Mouse (Mus musculus) gastrocnemius, postnatal 4 days (tissue): ENCODE data around the gene Catip. TPM values are rescaled to one million over a fixed set of nuclear protein-coding genes. Genes with fewer than 3 reads are reported as not detected.

ENCODE experiments used
- DNase-seq, 2 experiments: peaks; one replicate each; pipeline ENCODE4 v3.0.0; 2021 to 2022; ENCODE audit warnings: low spot score in 2 of 2, mixed read lengths in 2 of 2
- microRNA-seq: library from miRNA; unstranded; fragments of <30 nt; microRNA quantifications from one replicate; pipeline ENCODE4 v1.2.0, GENCODE M21; 2021
- total RNA-seq, 2 experiments: library from RNA; stranded (reverse); gene quantifications; 2 replicates each; pipeline ENCODE4 v1.2.3; 2021

The Catip gene
- total RNA-seq, 2 experiments from 2014 or later = 0.23 to 0.25 TPM

DNA sequence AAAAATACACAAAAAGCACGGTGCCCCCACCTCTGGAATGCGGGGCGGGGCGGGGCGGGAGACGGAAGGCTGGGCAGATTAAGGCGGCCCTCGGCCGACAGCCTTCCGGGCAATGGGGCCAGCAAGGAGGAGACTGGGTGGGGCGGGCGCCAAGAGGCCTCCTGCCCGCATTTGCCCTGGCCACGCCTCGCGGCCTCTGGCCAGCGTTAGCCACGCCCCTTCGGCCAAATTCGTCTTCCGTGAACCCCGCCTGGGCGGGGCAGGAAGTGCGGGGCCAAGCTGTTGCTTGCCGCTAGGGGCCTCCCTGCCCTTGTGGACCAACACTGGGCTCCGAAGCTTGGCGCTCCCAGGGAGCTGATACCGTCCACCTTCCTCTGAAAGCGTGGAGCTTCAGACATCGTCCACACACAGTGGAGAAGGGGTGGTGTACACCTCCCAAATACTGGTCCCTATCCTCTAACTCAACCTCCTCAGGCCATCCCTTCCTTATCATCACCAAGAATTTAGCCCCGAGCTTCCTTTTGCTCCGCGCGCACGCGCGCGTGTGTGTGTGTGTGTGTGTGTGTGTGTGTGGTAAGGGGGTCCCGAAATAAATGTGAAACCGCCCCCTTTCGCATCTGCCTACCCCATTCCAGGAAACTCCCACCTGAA, 35.5 kb downstream of the Catip start:
- peak; percentile 98 to 99 for DNase-seq

DNA sequence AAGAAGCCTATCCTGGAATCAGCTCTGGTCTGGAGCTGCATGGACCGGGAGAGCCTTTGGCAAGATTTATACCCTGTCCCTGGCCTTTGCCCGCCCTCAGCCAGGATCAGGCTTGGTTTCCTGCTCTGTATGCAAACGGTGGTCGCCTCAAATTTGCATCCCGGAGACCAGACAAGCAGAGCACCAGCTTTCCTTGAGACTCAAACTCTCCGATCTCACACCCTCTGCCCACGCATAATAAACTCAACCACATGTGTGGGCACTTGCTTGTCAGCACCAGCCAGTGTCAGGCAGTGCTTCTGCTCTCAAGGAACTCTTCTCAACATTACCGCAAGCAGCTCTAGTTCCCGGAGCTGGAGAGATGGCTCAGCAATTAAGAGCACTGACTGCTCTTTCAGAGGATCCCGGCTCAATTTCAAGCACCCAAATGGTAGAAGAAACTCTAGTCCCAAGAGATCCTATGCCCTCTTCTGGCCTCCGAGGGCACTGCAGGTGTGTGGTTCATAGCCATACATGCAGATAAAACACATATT, 36.1 kb downstream of the Catip start:
- peak in 1 of 2 experiments; percentile 57 for DNase-seq

DNA sequence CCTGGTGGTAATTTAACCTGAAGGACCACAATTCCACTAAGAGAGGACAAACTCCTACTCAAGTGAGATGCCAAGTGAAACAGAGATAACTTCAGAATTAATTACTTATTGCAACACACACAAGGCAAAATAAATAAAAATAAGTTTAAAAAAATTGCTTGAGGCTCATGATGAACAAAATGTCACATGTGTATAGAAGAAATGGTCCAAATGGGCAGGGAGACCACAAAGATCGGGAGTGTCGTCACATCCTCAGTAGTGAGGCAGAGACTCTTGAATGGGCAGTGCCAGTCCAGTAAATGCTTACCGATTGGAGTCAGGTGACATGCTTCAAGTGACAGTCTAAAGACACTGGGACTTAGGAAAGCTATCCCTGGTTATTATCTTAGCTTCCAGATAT, 38.6 kb downstream of the Catip start:
- DNase-seq = no peak

DNA sequence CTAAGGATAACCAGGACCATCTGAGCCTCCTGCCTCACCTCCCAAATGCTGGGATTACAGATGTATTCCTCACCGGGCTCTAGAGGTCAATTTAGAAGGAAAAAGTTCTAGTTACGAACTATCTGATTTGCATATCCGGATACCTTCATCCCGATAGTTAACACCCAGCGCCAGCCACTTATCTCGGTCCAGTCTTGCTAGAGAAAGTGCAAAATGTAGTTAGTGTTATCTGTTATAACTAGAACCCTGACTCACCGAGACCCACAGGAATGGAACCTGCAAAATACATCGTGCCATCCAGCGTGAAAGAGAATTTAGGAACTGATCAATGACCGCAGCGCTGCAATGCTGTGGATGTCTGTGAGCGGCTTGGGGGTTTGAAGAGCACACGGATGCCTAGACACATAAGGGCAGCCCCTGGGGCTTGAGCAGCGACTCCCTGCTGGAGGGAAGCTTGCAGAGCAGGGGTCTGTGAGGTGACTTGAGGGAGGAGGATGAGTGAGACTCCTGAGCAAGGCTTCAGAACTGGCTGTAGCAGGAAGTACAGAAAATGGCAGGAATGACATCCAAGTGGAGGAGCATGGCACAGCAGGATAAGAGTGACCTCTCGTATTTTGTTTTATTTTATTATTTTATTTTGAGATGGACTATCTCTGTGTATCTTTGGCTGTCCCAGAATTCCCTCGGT, 39.3 kb downstream of the Catip start:
- no peak for DNase-seq

DNA sequence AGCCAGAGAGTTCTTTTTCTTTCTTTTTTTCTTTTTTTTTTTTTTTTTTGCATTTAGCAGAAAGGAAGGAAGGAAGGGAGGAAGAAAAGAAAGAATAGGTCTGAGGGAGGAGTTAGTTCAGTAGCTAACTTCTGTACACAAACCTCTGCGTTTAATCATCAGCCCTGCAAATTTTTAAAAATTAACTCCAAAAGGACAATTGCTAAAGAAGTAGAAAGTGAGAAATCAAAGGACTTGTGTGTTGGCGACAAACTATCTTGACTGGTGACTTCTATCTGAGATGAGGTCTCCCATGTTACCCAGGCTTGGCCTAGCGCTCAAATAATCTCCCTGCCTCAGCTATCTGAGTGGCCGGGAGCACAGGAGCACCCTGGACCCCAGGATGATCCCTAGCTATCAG, 42.3 kb downstream of the Catip start:
- no peak for DNase-seq

DNA sequence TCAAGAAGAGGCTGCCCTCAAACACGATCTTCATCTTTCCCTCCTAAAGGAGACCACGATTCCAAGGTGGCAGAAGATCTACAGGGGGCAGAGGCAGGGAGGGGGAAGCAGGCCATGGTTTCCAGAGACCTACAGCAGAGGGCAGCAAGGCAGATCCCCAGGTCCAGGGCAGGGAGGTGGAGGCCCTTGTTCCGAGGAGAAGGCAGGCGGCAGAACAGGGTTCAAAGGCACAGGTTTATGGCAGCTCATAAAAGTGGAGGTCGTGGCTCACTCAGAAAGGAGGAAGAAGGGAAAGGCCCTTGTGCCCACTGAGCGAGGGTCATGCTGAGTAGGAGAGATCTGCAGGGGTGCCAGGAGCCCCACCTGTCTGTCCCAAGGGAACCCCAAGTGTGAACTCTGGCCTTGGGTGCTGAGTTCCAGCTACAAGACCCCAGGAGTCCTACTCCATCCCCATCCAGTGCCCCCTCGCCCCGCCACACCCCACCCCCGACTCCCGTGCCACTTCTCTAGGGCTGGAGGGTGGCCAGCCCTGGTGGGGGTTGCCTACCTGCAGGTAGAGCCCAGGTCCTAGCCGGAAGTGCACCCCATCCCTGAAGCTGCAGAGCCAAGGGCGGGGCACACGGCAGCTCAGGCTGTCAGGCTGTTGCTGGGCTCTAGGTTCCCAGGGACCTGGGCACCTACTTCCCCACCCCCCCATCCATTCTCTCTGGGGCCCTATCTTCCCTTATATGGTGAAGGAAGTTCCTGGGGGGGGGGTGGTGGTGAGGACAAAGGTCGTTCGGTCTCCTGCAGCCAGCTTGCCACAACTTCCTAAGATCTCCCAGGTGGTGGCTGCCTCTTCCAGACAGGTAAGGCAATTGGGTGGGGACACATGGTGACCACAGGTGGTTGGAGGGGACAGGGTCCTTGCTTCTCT, 46.9 kb downstream of the Catip start, which contains the start of gene Vil1:
Gene Vil1, plus strand, starts transcription at position 788 of the 916 bp plus-strand sequence.
- no peak for DNase-seq

DNA sequence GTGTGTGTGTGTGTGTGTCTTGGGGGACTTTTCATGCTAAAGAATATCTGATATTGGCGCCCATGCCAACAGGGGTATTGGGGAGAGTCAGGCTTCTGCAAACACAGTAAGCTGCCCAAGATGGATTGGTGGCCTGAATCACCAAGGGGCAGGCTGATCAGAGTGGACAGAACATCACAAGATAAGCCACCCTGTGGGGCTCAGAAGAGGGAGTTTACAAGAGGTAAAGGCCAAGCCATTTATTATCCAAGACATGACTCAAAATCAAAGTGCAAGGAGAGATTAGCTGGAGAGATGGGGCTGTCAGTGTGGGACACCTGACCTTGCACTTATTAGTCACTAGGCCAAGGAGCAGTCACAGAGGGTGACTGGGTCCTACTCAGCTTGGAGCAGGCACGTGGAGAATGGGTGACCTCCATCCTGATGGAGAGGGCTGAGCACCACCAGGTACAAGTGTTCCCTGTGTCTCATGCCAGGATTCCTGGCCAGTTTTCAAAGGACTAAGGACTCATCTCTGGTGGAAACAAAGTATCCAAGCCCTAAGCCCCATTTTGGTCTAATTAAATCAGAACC, 49.9 kb downstream of the Catip start:
- no peak for DNase-seq

DNA sequence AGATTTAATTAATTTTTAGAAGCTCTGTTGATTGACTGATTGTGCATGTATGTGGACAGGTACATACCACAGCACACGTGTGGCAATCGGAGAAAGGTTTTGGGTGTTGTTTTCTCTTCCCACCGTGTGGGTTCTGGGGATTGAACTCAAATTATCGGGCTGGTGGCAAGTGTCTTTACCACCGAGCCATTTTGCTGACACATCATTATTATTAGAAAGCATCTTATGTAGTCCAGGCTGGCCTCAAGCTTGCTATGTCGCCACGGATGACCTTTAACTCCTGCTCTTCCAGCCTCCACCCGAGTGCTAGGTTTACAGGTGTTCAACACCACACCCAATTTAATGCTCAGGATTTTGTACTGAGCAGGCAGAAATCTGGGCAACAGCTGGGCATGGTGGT, 50.8 kb downstream of the Catip start:
- no peak for DNase-seq

DNA sequence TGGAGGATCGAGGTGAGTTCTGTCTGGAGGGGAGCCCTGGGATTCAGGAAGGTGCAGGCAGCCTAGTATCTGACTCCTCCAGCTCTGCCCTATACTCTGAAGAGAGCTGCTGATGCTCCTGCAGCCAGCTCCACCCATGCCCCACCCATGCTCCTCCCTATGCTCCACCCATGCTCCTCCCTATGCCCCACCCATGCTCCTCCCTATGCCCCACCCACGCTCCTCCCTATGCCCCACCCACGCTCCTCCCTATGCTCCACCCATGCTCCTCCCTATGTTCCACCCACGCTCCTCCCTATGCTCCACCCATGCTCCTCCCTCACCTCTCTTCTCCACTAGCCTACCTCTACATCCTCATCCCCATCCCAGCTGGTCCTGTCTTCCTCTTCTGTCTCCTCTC, 53.2 kb downstream of the Catip start:
- peak in 1 of 2 experiments; percentile 22 for DNase-seq

Small RNA genes within 50 kb of the gene (microRNA-seq; reads per million reads assigned to microRNA genes)
- 14,241 reads per million, percentile 95 among the genes with 10 or more reads in this experiment for gene Mir26b

Other genes with a start within 250 kb of the Catip start
- 100 to 1,000 TPM; 259 to 265 TPM for gene Tns1, start 237.7 kb upstream of the Catip start, total RNA-seq
- gene Rufy4, start 236.6 kb upstream of the Catip start, total RNA-seq = under 1 TPM; 0.52 to 0.54 TPM
- under 1 TPM in 1 of 2 experiments, not detected in 1; 0.08 TPM for gene Cxcr2, start 208.1 kb upstream of the Catip start, total RNA-seq
- not detected for gene Cxcr1, start 167.5 kb upstream of the Catip start, total RNA-seq
- gene Arpc2, start 126.0 kb upstream of the Catip start, total RNA-seq = 100 to 1,000 TPM; 140 to 145 TPM
- gene Gpbar1, start 83.6 kb upstream of the Catip start, total RNA-seq = not detected
- 100 to 1,000 TPM; 113 to 117 TPM for gene Aamp, start 77.4 kb upstream of the Catip start, total RNA-seq
- gene Pnkd, start 77.2 kb upstream of the Catip start, total RNA-seq = 10 to 100 TPM; 83.8 to 91.1 TPM
- 10 to 100 TPM; 63.2 to 68.6 TPM for gene Tmbim1, start 56.5 kb upstream of the Catip start, total RNA-seq
- 1 to 10 TPM; 4.5 to 4.6 TPM for gene Slc11a1, start 13.1 kb downstream of the Catip start, total RNA-seq
- 100 to 1,000 TPM; 109 to 135 TPM for gene Ctdsp1, start 29.4 kb downstream of the Catip start, total RNA-seq
- under 1 TPM; 0.13 to 0.66 TPM for gene Vil1, start 47.3 kb downstream of the Catip start, total RNA-seq
- gene Cnot9, start 143.9 kb downstream of the Catip start, total RNA-seq = 10 to 100 TPM; 30.0 to 30.2 TPM
- 10 to 100 TPM; 40.6 to 44.9 TPM for gene Plcd4, start 180.8 kb downstream of the Catip start, total RNA-seq
- 10 to 100 TPM; 19.7 to 20.5 TPM for gene Usp37, start 182.2 kb downstream of the Catip start, total RNA-seq
- 10 to 100 TPM; 12.5 to 14.3 TPM for gene Zfp142, start 226.1 kb downstream of the Catip start, total RNA-seq
- 10 to 100 TPM; 14.2 to 14.6 TPM for gene Bcs1l, start 226.2 kb downstream of the Catip start, total RNA-seq
- 10 to 100 TPM; 24.5 to 33.1 TPM for gene Rnf25, start 239.3 kb downstream of the Catip start, total RNA-seq
- 1 to 10 TPM; 2.8 to 3.0 TPM for gene Stk36, start 239.3 kb downstream of the Catip start, total RNA-seq